Comparison of ENCODE assay signal across 8 mouse cellular contexts in the genomic region with DNA sequence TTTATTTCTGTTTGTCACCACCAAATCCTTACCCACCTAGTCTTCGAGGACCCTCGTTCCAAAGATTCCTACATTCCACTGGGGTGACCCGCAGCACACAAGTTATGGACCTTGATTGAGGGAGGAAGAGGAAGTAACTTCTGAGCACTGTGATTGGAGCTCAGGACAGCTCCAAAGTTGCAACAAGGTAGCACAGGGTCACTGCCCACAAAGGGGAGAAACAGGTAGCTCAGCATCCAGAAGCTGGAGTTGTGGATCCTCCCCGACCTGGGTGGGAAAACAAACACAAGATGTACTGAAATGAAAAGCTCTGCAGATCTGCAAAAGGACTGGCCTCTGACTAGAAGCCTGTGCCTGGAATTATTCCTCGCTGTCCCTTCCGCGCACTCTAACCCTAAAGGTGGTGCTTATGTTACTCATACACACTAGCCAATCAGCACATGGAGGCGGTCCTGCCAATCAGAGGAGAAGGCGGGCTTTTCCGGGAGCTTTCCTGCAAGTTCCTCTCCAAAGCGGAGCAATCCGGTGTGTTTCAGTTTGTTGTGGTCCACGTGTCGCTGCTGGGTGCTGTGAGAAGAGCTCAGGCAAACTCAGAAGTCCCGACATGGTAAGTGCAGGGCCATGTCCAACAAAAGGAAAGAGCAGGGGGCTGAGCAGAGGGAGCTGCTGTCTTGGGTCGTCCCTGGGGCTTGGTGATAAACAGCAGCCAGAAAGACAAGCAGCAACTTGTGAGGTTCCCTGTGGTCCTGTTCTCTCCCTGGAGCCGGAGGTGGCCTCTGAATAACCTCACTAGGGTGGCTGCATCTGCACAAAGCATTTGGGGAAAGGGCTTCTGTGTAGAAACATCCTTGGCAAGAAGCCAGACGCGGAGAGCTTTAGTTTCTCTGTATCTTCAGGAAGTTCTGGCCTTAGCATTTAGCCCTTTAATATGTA. TPM values are rescaled to one million over a fixed set of nuclear protein-coding genes. Genes with fewer than 3 reads are reported as not detected.
DNase-seq lines count a peak whose midpoint lies in the region; ATAC-seq and TF ChIP-seq lines count a peak whose summit lies in the region.
"Not testable (repeated sequence)": the region's sequence is repeated elsewhere in the genome, so short reads cannot be mapped to it uniquely, and the experiment has no call there.

No protein-coding gene starts in this region.

- in situ Hi-C loops in CH12.LX (cut with MboI; ENCODE audit: low pct_ligation_motif_present, low pct_unique_long_range_greater_than_20kb, low sequenced_read_pairs), result not testable (repeated sequence)

- 19% methylated on average over 19 of the region's 19 CpGs for WGBS in forebrain, embryonic 11.5 days
- whole genome bisulfite sequencing in heart, embryonic 16.5 days, result 6% methylated on average over 19 of the region's 19 CpGs
- 5% methylated on average over 19 of the region's 19 CpGs for WGBS in liver, embryonic 15.5 days (ENCODE audit: insufficient replicate concordance)
- WGBS in neural tube, embryonic 12.5 days, result 13% methylated on average over 19 of the region's 19 CpGs

- H3K27ac ChIP-seq in CH12.LX (ENCODE audit: insufficient read depth, low read depth); forebrain, embryonic 11.5 days (ENCODE audit: low read depth, low read length); neural tube, embryonic 12.5 days: not testable (repeated sequence)
- H3K27ac ChIP-seq in heart, embryonic 16.5 days (ENCODE audit: low read length), result peak overlapping the region; percentile 63; the same call in 1 of the 2 replicates
- H3K27ac ChIP-seq in liver, embryonic 15.5 days (replicated peaks), result 0 out of 2 replicates have a peak overlapping the region, but pooled peaks have one; percentile 38

- not testable (repeated sequence) for H3K27me3 ChIP-seq in CH12.LX (replicated peaks); forebrain, embryonic 11.5 days (ENCODE audit: control insufficient read depth, insufficient read depth, low read length); heart, embryonic 16.5 days (ENCODE audit: control insufficient read depth, insufficient read depth, low read length); liver, embryonic 15.5 days; neural tube, embryonic 12.5 days (replicated peaks)

- dilution Hi-C loops in CH12.LX (cut with MboI; ENCODE audit: extremely low pct_ligation_motif_present, extremely low pct_unique_long_range_greater_than_20kb, low sequenced_read_pairs), result not testable (repeated sequence)

- peaks cover 29% of the 10 kb centered on the region for H3K79me2 ChIP-seq in CH12.LX (replicated peaks; ENCODE audit: control insufficient read depth, extremely low read depth, insufficient read depth, poor library complexity, severe bottlenecking)

- H3K36me3 ChIP-seq in CH12.LX (replicated peaks in 1 of 2; ENCODE audit: control insufficient read depth in 1 of 2, insufficient read depth in 1 of 2, low read length in 1 of 2), result peaks cover 6 to 18% of the 10 kb centered on the region in 2 experiments
- not testable (repeated sequence) for H3K36me3 ChIP-seq in forebrain, embryonic 11.5 days (ENCODE audit: control insufficient read depth, insufficient read depth, low read length); heart, embryonic 16.5 days (ENCODE audit: control insufficient read depth, insufficient read depth); liver, embryonic 15.5 days (replicated peaks); neural tube, embryonic 12.5 days

- H3K4me3 ChIP-seq in CH12.LX (replicated peaks in 1 of 3; ENCODE audit: low read depth in 2 of 3, low read length in 2 of 3, poor library complexity in 1 of 3), result peak overlapping the region; percentile 59 to 96 (median 67)
- peak overlapping the region; percentile 42 for H3K4me3 ChIP-seq in forebrain, embryonic 11.5 days (ENCODE audit: low read depth, low read length)
- peak overlapping the region; percentile 64 for H3K4me3 ChIP-seq in heart, embryonic 16.5 days (ENCODE audit: low read length)
- H3K4me3 ChIP-seq in liver, embryonic 15.5 days (replicated peaks), result peak overlapping the region; percentile 64
- H3K4me3 ChIP-seq in neural tube, embryonic 12.5 days, result peak overlapping the region; percentile 47

- not testable (repeated sequence) for TF ChIP-seq EP300 in CH12.LX (IDR thresholded peaks at IDR 0.05; ENCODE audit: low read length)

- DNase-seq in CH12.LX (ENCODE audit: extremely low read depth), result peak; percentile 90
- DNase-seq in c-Kit-positive CD71-positive TER-119-negative erythroid progenitor cells, embryonic 14.5 days (ENCODE audit: low read depth), result peak; percentile 76
- peak; percentile 85 for DNase-seq in forebrain, embryonic 11.5 days (ENCODE audit: low spot score)
- peak; percentile 95 to 96 for DNase-seq in kidney, postnatal 36 days
- DNase-seq in telencephalon, adult 2 months (ENCODE audit: low read depth, low spot score), result peak; percentile 71

- TF ChIP-seq POLR2A in CH12.LX (IDR thresholded peaks at IDR 0.05; ENCODE audit: low read depth, low read length), result peak; percentile 65

- H3K9me3 ChIP-seq in CH12.LX (replicated peaks; ENCODE audit: low read length); forebrain, embryonic 11.5 days (ENCODE audit: control insufficient read depth, low read length); heart, embryonic 16.5 days (replicated peaks; ENCODE audit: control insufficient read depth, low read length); liver, embryonic 15.5 days (replicated peaks); neural tube, embryonic 12.5 days: not testable (repeated sequence)

- not testable (repeated sequence) for TF ChIP-seq CTCF in CH12.LX (conservative IDR thresholded peaks at IDR 0.05 in 1 of 2, IDR thresholded peaks at IDR 0.05 in 1 of 2; ENCODE audit: low read depth in 2 of 2, low read length in 2 of 2)

- peak overlapping the region; percentile 77; the same call in 1 of the 2 replicates for H3K4me2 ChIP-seq in CH12.LX (ENCODE audit: insufficient read depth, low read depth, poor library complexity, severe bottlenecking)
- H3K4me2 ChIP-seq in forebrain, embryonic 11.5 days (ENCODE audit: low read depth, low read length, severe bottlenecking), result peak overlapping the region; percentile 52
- H3K4me2 ChIP-seq in heart, embryonic 16.5 days (ENCODE audit: low read depth, low read length), result peak overlapping the region; percentile 73
- H3K4me2 ChIP-seq in liver, embryonic 15.5 days, result peak overlapping the region; percentile 70
- peak overlapping the region; percentile 59 for H3K4me2 ChIP-seq in neural tube, embryonic 12.5 days (replicated peaks)

- H3K4me1 ChIP-seq in CH12.LX (ENCODE audit: control insufficient read depth in 1 of 2, insufficient read depth in 2 of 2), result peaks cover 0 to 33% of the 10 kb centered on the region in 2 experiments; a peak in 2 of 4 replicates
- H3K4me1 ChIP-seq in forebrain, embryonic 11.5 days (replicated peaks; ENCODE audit: control insufficient read depth, insufficient read depth, low read length); heart, embryonic 16.5 days (ENCODE audit: control insufficient read depth, insufficient read depth, low read length); liver, embryonic 15.5 days (replicated peaks); neural tube, embryonic 12.5 days: not testable (repeated sequence)

- ATAC-seq in forebrain, embryonic 11.5 days (replicated peaks; ENCODE audit: low FRiP score), result peak; percentile 99
- peak; percentile 99 for ATAC-seq in heart, embryonic 16.5 days (replicated peaks; ENCODE audit: extremely low read depth, insufficient read depth, low FRiP score)
- ATAC-seq in liver, embryonic 15.5 days (ENCODE audit: insufficient read depth), result peak; percentile 95
- ATAC-seq in neural tube, embryonic 12.5 days (ENCODE audit: low FRiP score, low read depth), result peak; percentile 99

- peak overlapping the region; percentile 75 for H3K9ac ChIP-seq in CH12.LX (ENCODE audit: insufficient read depth, low read depth)
- peak overlapping the region; percentile 54 for H3K9ac ChIP-seq in forebrain, embryonic 11.5 days (ENCODE audit: low read length)
- H3K9ac ChIP-seq in heart, embryonic 16.5 days (ENCODE audit: low read length), result peak overlapping the region; percentile 72
- peak overlapping the region; percentile 37; the same call in 1 of the 2 replicates for H3K9ac ChIP-seq in liver, embryonic 15.5 days
- H3K9ac ChIP-seq in neural tube, embryonic 12.5 days, result peak overlapping the region; percentile 54; the same call in 1 of the 2 replicates

- TF ChIP-seq RAD21 in CH12.LX (IDR thresholded peaks at IDR 0.05; ENCODE audit: low read depth, low read length), result not testable (repeated sequence)

RNA-seq across cellular contexts. Expression of a gene that starts 12.3 kb away (rescaled TPM):
- total RNA-seq in CH12.LX (2012; rRNA removed) (1.8 and 3.1 TPM in 2 replicates), CH12.LX (2014; rRNA removed) (not detected in 2 replicates)
- polyA plus RNA-seq in CH12.LX (2012; ENCODE audit: insufficient read length, low read depth), result 9.8 and 13.3 TPM in 2 replicates
- polyA plus RNA-seq in forebrain, embryonic 11.5 days (2014; fragmentation: Nextera tagmentation; extraction: Ambion mirVana), result 1.2 and 1.7 TPM in 2 replicates
- 2.5 and 2.6 TPM in 2 replicates for polyA plus RNA-seq in heart, embryonic 16.5 days (2015; fragmentation: Nextera tagmentation; extraction: Ambion mirVana)
- 0.68 and 0.89 TPM in 2 replicates for polyA plus RNA-seq in liver, embryonic 15.5 days (2015; fragmentation: Nextera tagmentation; extraction: Ambion mirVana)
- 2.0 and 2.7 TPM in 2 replicates for polyA plus RNA-seq in neural tube, embryonic 12.5 days (2016; fragmentation: Nextera tagmentation; extraction: Ambion mirVana)

RNA-seq across cellular contexts. Expression of a gene that starts 51.3 kb away (rescaled TPM):
- total RNA-seq in CH12.LX (2012; rRNA removed) (4.7 TPM in 2 replicates), CH12.LX (2014; rRNA removed) (3.2 and 4.5 TPM in 2 replicates)
- 1.1 and 1.6 TPM in 2 replicates for polyA plus RNA-seq in CH12.LX (2012; ENCODE audit: insufficient read length, low read depth)
- polyA plus RNA-seq in forebrain, embryonic 11.5 days (2014; fragmentation: Nextera tagmentation; extraction: Ambion mirVana), result 9.4 and 11.7 TPM in 2 replicates
- polyA plus RNA-seq in heart, embryonic 16.5 days (2015; fragmentation: Nextera tagmentation; extraction: Ambion mirVana), result 3.9 and 4.9 TPM in 2 replicates
- 0.79 and 1.1 TPM in 2 replicates for polyA plus RNA-seq in liver, embryonic 15.5 days (2015; fragmentation: Nextera tagmentation; extraction: Ambion mirVana)
- polyA plus RNA-seq in neural tube, embryonic 12.5 days (2016; fragmentation: Nextera tagmentation; extraction: Ambion mirVana), result 11.9 and 13.7 TPM in 2 replicates

RNA-seq across cellular contexts. Expression of a gene that starts 53.9 kb away (rescaled TPM):
- 5.1 and 8.5 TPM in 2 replicates for total RNA-seq in CH12.LX (2012; rRNA removed)
- total RNA-seq in CH12.LX (2014; rRNA removed), result 10.4 and 13.4 TPM in 2 replicates
- 6.0 and 6.5 TPM in 2 replicates for polyA plus RNA-seq in CH12.LX (2012; ENCODE audit: insufficient read length, low read depth)
- not detected in 2 replicates for polyA plus RNA-seq in forebrain, embryonic 11.5 days (2014; fragmentation: Nextera tagmentation; extraction: Ambion mirVana)
- not detected in 2 replicates for polyA plus RNA-seq in heart, embryonic 16.5 days (2015; fragmentation: Nextera tagmentation; extraction: Ambion mirVana)
- polyA plus RNA-seq in liver, embryonic 15.5 days (2015; fragmentation: Nextera tagmentation; extraction: Ambion mirVana), result not detected in 2 replicates
- polyA plus RNA-seq in neural tube, embryonic 12.5 days (2016; fragmentation: Nextera tagmentation; extraction: Ambion mirVana), result not detected in 2 replicates

RNA-seq across cellular contexts. Expression of a gene that starts 55.8 kb away (rescaled TPM):
- total RNA-seq in CH12.LX (2012; rRNA removed), result 3.3 and 3.8 TPM in 2 replicates
- total RNA-seq in CH12.LX (2014; rRNA removed), result 9.3 and 13.6 TPM in 2 replicates
- 8.7 and 9.4 TPM in 2 replicates for polyA plus RNA-seq in CH12.LX (2012; ENCODE audit: insufficient read length, low read depth)
- polyA plus RNA-seq in forebrain, embryonic 11.5 days (2014; fragmentation: Nextera tagmentation; extraction: Ambion mirVana), result 2.6 and 3.1 TPM in 2 replicates
- 2.8 and 3.9 TPM in 2 replicates for polyA plus RNA-seq in heart, embryonic 16.5 days (2015; fragmentation: Nextera tagmentation; extraction: Ambion mirVana)
- 1.0 and 1.4 TPM in 2 replicates for polyA plus RNA-seq in liver, embryonic 15.5 days (2015; fragmentation: Nextera tagmentation; extraction: Ambion mirVana)
- 4.6 and 5.3 TPM in 2 replicates for polyA plus RNA-seq in neural tube, embryonic 12.5 days (2016; fragmentation: Nextera tagmentation; extraction: Ambion mirVana)
